Mouse (Mus musculus): ENCODE measurements around the gene Serp1. TPM values are rescaled to one million over a fixed set of nuclear protein-coding genes. Genes with fewer than 3 reads are reported as not detected.
"Not testable (repeated sequence)": the region's sequence is repeated elsewhere in the genome, so short reads cannot be mapped to it uniquely, and the experiment has no call there.

Gene Serp1
- total RNA-seq, 2 experiments from 2014 or later, result 31.4 to 33.0 TPM

GRCm38 (mm10) chr3:58508020-58508750 lies 17.5 kb downstream of the Serp1 start:
- no peak for DNase-seq (ENCODE audit: low spot score in 2 of 2)

GRCm38 (mm10) chr3:58504676-58505075 lies 21.0 kb downstream of the Serp1 start:
- no peak for DNase-seq (ENCODE audit: low spot score in 2 of 2)

GRCm38 (mm10) chr3:58503720-58504333 lies 21.9 kb downstream of the Serp1 start:
- DNase-seq (ENCODE audit: low spot score in 2 of 2), result no peak

- no peak for DNase-seq (ENCODE audit: low spot score in 2 of 2)
These were observed 23.7 kb downstream of the Serp1 start for GRCm38 (mm10) chr3:58501961-58502360.

GRCm38 (mm10) chr3:58493621-58494020 lies 32.1 kb downstream of the Serp1 start:
- no peak for DNase-seq (ENCODE audit: low spot score in 2 of 2)

GRCm38 (mm10) chr3:58490787-58491186 lies 34.9 kb downstream of the Serp1 start:
- DNase-seq (ENCODE audit: low spot score in 2 of 2), result peak; percentile 51

GRCm38 (mm10) chr3:58487999-58488775 lies 37.5 kb downstream of the Serp1 start:
- no peak for DNase-seq (ENCODE audit: low spot score in 2 of 2)

- no peak for DNase-seq (ENCODE audit: low spot score in 2 of 2)
These were observed 38.6 kb downstream of the Serp1 start for GRCm38 (mm10) chr3:58487121-58487520.

GRCm38 (mm10) chr3:58485883-58486282 lies 39.8 kb downstream of the Serp1 start:
- DNase-seq (ENCODE audit: low spot score in 2 of 2), result no peak

GRCm38 (mm10) chr3:58478755-58479455 lies 46.8 kb downstream of the Serp1 start:
- DNase-seq (ENCODE audit: low spot score in 2 of 2), result no peak

GRCm38 (mm10) chr3:58475298-58475697 lies 50.4 kb downstream of the Serp1 start:
- DNase-seq (ENCODE audit: low spot score in 2 of 2), result not testable (repeated sequence)

Other genes starting within 250 kb of the Serp1 start
- 10 to 100 TPM; 36.8 to 39.2 TPM for gene Tsc22d2, start 111.2 kb downstream of the Serp1 start, total RNA-seq (2021)
- 10 to 100 TPM; 40.1 to 43.9 TPM for gene Eif2a, start 71 bp downstream of the Serp1 start, total RNA-seq (2021)
- gene Selenot, start 50.7 kb upstream of the Serp1 start, total RNA-seq (2021), result 100 to 1,000 TPM; 168 to 170 TPM
- 1 to 10 TPM in 1 of 2 experiments, under 1 TPM in 1; 0.94 to 1.1 TPM for gene Erich6, start 111.3 kb upstream of the Serp1 start, total RNA-seq (2021)
- 10 to 100 TPM; 17.0 to 19.4 TPM for gene Siah2, start 166.5 kb upstream of the Serp1 start, total RNA-seq (2021)

Data from layer of hippocampus, postnatal 10 days (tissue).